8 mouse cellular contexts compared by ENCODE assay signal in genomic region chr4:43406162-43406971, GRCm38 (mm10). TPM values are rescaled to one million over a fixed set of nuclear protein-coding genes. Genes with fewer than 3 reads are reported as not detected.
DNase-seq lines count a peak whose midpoint lies in the region; TF ChIP-seq lines count a peak whose summit lies in the region.

No protein-coding gene starts in this region.

- H3K27me3 ChIP-seq in E14TG2a.4 (ENCODE audit: insufficient read depth, low read length): no peaks in the 10 kb centered on the region
- H3K27me3 ChIP-seq in cerebellum, adult 2 months (ENCODE audit: control insufficient read depth, insufficient read depth, low read length): no peaks in the 10 kb centered on the region

- no peaks in the 10 kb centered on the region for H3K36me3 ChIP-seq in E14TG2a.4 (ENCODE audit: insufficient read depth, low read length)

- peak overlapping the region; percentile 73 for H3K4me3 ChIP-seq in E14TG2a.4 (replicated peaks; ENCODE audit: low read length)
- H3K4me3 ChIP-seq in cerebellum, adult 2 months (replicated peaks; ENCODE audit: insufficient read depth, low read depth, low read length): peak overlapping the region; percentile 67
- H3K4me3 ChIP-seq in layer of hippocampus, adult 2 months: peak overlapping the region; percentile 66
- peak overlapping the region; percentile 59 for H3K4me3 ChIP-seq in lung, adult 2 months (replicated peaks; ENCODE audit: extremely low read depth, low read depth, low read length)

- no peak for TF ChIP-seq POLR2A in cerebellum, adult 2 months (IDR thresholded peaks at IDR 0.05; ENCODE audit: borderline replicate concordance, insufficient read depth, low read length)
- TF ChIP-seq POLR2A in lung, adult 2 months (IDR thresholded peaks at IDR 0.05; ENCODE audit: borderline replicate concordance, extremely low read depth, low read depth, low read length): peak; percentile 76; the same call in 1 of the 2 replicates

- intact Hi-C loops in heart, postnatal 36 days (cut with DNase I): loop anchor here (1.0 kb wide), 2 partner anchors 24 to 36 kb away; no protein-coding TSS in a partner anchor

- 10% methylated on average over 28 of the region's 28 CpGs for WGBS in cerebellum, adult 2 months
- WGBS in lung, adult 2 months: 6% methylated on average over 28 of the region's 28 CpGs

- peak; percentile 60 to 64 for DNase-seq in cerebellum, adult 2 months
- DNase-seq in forelimb bud, embryonic 11.5 days (ENCODE audit: low read depth, low spot score): peak; percentile 89
- DNase-seq in heart, postnatal 36 days: peak; percentile 75 to 81
- DNase-seq in layer of hippocampus, adult 2 months (ENCODE audit: low spot score in 2 of 2): peak; percentile 76 to 80
- DNase-seq in lung, adult 2 months: peak; percentile 71
- peak; percentile 74 for DNase-seq in ovary, postnatal 36 days (ENCODE audit: low spot score)
- DNase-seq in B cell, adult 2 months: no peak

- peak overlapping the region; percentile 78 for H3K27ac ChIP-seq in cerebellum, adult 2 months (ENCODE audit: insufficient read depth, low read length)
- H3K27ac ChIP-seq in layer of hippocampus, adult 2 months: peak overlapping the region; percentile 93

- H3K4me1 ChIP-seq in E14TG2a.4 (replicated peaks; ENCODE audit: low read depth, low read length): peaks cover 77% of the 10 kb centered on the region
- peaks cover 14% of the 10 kb centered on the region for H3K4me1 ChIP-seq in cerebellum, adult 2 months (ENCODE audit: control insufficient read depth, insufficient read depth, low read length)
- H3K4me1 ChIP-seq in lung, adult 2 months (ENCODE audit: control insufficient read depth, insufficient read depth, low read length): peaks cover 13% of the 10 kb centered on the region

- 0 out of 2 replicates have a peak, but pooled peaks have one; percentile 2 for TF ChIP-seq CTCF in E14TG2a.4 (conservative IDR thresholded peaks at IDR 0.05; ENCODE audit: low read length)
- no peak; the same call in 1 of the 2 replicates for TF ChIP-seq CTCF in cerebellum, adult 2 months (IDR thresholded peaks at IDR 0.05; ENCODE audit: borderline replicate concordance, insufficient read depth, low read depth, low read length)
- TF ChIP-seq CTCF in layer of hippocampus, adult 2 months (conservative IDR thresholded peaks at IDR 0.05): peak; percentile 72
- TF ChIP-seq CTCF in lung, adult 2 months (IDR thresholded peaks at IDR 0.05; ENCODE audit: insufficient read depth, low read length): peak; percentile 58

- H3K9me3 ChIP-seq in E14TG2a.4 (ENCODE audit: low read length): peaks cover 17% of the 10 kb centered on the region

RNA-seq across cellular contexts. Expression of gene Fam166b, which starts 22.6 kb away (rescaled TPM):
- polyA plus RNA-seq in cerebellum, adult 2 months (2012; rRNA removed): 0.87 and 2.0 TPM in 2 replicates
- not detected for total RNA-seq in heart, postnatal 36 days (2021)
- 1 to 10 TPM in 1 of 2 experiments, under 1 TPM in 1; 0.98 to 1.9 TPM for total RNA-seq in layer of hippocampus, adult 2 months (2021)
- polyA plus RNA-seq in lung, adult 2 months (2012; rRNA removed): 14.4 and 15.8 TPM in 2 replicates

RNA-seq across cellular contexts. Expression of gene Rusc2, which starts 24.6 kb away (rescaled TPM):
- 63.0 and 65.8 TPM in 2 replicates for polyA plus RNA-seq in cerebellum, adult 2 months (2012; rRNA removed)
- 10 to 100 TPM; 45.5 to 46.0 TPM for total RNA-seq in heart, postnatal 36 days (2021)
- 100 to 1,000 TPM; 117 to 120 TPM for total RNA-seq in layer of hippocampus, adult 2 months (2021)
- 91.1 and 92.8 TPM in 2 replicates for polyA plus RNA-seq in lung, adult 2 months (2012; rRNA removed)

RNA-seq across cellular contexts. Expression of gene Tesk1, which starts 35.4 kb away (rescaled TPM):
- polyA plus RNA-seq in cerebellum, adult 2 months (2012; rRNA removed): 51.2 and 56.3 TPM in 2 replicates
- 10 to 100 TPM; 32.8 to 33.4 TPM for total RNA-seq in heart, postnatal 36 days (2021)
- 10 to 100 TPM; 79.9 to 86.0 TPM for total RNA-seq in layer of hippocampus, adult 2 months (2021)
- polyA plus RNA-seq in lung, adult 2 months (2012; rRNA removed): 83.6 and 83.9 TPM in 2 replicates

RNA-seq across cellular contexts. Expression of gene Cd72, which starts 48.1 kb away (rescaled TPM):
- polyA plus RNA-seq in cerebellum, adult 2 months (2012; rRNA removed): 0.74 and 0.84 TPM in 2 replicates
- total RNA-seq in heart, postnatal 36 days (2021): 1 to 10 TPM in 1 of 2 experiments, under 1 TPM in 1; 0.89 to 1.6 TPM
- total RNA-seq in layer of hippocampus, adult 2 months (2021): not detected
- 3.4 and 6.2 TPM in 2 replicates for polyA plus RNA-seq in lung, adult 2 months (2012; rRNA removed)

Comparison
In these comparisons a context has a peak if more than half of its experiments do, and no peak if none do; other contexts are left out.
1. DNase-seq: peak in cerebellum, adult 2 months (2 of 2), forelimb bud, embryonic 11.5 days (single experiment), heart, postnatal 36 days (2 of 2), layer of hippocampus, adult 2 months (2 of 2), lung, adult 2 months (single experiment) and ovary, postnatal 36 days (single experiment); none in B cell, adult 2 months (0 of 2).
2. Peak in every context shown above with its lines, with median percentiles within 50 percentile points of each other: H3K4me3 ChIP-seq.